Mouse (Mus musculus) left cerebral cortex, postnatal 36 days (tissue): ENCODE results near the gene Col6a4. TPM values are rescaled to one million over a fixed set of nuclear protein-coding genes. Genes with fewer than 3 reads are reported as not detected.

Experiments
- DNase-seq, 2 experiments: peaks; one replicate each; pipeline ENCODE4 v3.0.0; 2021 to 2022; ENCODE audit warnings: low spot score in 2 of 2, mixed read lengths in 1 of 2
- intact Hi-C: fragments of 180-260 bp; cut with DNase I; formaldehyde crosslinking; loops from one replicate; pipeline ENCODE4 v1.15.1; 2025
- total RNA-seq, 2 experiments: library from RNA; stranded (reverse); gene quantifications; 2 replicates each; pipeline ENCODE4 v1.2.3; 2021

Gene Col6a4
- total RNA-seq, 2 experiments from 2014 or later = 1.6 to 3.5 TPM

DNA sequence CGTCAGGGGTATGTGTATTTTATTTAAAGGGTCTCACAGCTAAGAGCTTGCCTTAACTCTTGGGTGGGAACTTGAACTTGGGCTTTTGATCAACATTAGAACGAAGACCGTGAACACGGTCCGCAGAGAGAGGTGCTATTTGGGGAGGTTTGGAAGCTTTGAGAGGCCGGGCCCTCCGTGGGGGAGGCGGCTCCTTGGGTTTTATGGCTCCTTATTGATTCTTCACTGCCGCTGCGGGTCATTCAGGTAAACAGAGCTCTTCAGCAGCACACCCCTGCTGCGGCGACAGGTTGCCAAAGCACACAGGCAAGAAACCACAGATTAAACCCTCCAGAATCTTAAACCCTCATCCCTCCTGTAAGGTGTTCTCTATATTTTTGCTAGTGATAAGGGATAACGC, 119.7 kb downstream of the Col6a4 start:
- no peak for DNase-seq
- intact Hi-C loops = no loop called here

DNA sequence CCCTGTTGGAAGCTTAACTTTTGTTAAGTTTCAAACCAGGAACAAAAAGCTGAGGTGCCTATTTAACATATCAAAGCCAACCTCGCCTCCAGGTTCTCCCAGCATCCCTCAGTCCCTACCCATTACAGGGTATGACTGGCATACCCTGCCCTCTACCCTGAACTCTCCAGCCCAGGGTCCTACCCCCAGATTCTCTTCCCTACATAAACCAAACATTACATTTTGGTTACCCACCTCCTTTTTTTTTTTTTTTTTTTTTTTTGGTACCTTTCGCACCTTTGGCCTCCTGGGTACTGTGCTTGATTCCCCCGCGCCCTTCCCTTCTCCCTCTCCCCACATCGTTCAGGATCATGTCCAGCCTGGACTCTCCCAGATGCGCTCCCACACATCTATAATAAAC, 120.3 kb downstream of the Col6a4 start:
- no peak for DNase-seq
- intact Hi-C loops = no loop called here

DNA sequence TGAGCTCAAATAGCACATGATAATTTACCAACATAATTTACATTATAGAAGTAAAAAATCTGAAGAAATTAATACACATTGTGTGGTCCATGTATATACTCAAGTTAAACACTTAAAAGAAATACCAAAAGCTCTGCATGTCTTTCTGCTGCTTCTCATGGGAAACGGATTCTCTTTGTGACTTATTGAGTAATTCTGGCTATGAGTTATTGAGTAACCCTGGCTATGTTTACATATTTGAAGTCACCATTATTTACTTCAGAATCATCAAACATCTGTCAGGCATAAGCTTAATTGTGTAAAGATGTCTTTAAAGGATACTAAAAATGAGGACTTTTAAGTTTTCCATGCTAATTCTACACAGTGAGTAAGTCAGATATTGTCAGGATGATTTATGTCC, 122.8 kb downstream of the Col6a4 start:
- intact Hi-C loops = no loop called here
- DNase-seq = no peak

DNA sequence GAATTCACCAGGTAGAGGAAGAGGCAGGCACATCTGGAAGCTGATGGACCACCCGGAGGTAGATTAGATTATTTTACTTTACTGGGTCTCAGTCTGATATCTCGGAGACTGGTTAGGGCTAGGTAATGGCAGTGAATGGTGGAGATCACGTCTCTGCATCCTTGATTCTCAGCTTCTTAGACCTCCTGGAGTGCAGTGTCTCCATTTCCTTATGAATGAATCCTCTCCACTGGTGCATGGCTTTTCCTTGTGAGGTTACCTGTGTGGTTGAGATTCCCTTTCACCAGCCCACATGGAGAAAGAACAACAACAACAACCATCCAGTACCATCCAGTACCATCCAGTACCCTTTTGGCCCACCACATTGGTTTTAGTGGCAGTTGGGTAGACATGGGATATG, 124.6 kb downstream of the Col6a4 start:
- DNase-seq = no peak
- intact Hi-C loops = no loop called here

DNA sequence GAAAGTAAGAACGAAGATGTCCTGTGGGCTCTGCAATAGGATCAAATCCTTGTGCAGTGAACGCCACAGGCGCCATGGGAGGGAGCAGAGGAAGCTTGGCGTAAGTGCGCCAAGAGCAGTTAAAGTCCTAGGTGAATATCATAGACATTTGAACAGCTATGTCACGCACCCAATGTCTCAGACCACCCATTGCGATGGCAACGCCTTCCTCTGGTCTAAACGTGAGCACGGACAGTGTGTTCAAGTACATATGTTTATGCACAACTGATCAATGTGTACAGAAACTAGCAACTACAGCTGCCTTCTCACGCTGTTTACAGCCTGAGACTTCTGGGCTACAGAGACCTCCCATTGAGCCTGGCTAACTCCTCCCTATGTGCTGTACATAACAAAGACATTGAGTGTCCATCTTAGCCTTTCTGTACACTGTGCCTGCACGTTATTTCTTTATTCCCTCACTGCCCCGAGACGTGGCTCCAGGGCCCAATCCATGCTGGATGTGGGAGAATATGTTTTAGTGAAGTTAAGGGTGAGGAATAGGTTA, 125.2 kb downstream of the Col6a4 start:
- intact Hi-C loops = no loop called here
- no peak for DNase-seq

DNA sequence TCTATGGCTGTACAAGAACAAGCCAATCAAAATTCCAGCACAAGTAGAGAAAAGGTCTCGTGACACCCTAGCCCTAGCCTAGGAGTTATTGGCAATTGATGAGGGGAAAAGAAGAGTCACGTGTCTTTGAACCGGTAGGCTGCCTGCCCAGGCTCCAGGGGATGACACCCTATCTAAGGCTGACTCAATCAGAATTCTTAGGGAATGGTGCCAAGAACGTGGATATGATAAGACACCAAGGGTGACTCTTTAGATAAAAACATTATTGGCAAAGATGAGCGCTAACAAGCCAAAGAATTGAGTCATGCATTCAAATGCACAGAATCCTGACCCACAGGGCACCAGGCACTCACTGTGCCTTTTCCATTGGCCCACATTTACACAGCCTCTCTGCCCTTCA, 125.7 kb downstream of the Col6a4 start:
- DNase-seq = no peak
- intact Hi-C loops = no loop called here

DNA sequence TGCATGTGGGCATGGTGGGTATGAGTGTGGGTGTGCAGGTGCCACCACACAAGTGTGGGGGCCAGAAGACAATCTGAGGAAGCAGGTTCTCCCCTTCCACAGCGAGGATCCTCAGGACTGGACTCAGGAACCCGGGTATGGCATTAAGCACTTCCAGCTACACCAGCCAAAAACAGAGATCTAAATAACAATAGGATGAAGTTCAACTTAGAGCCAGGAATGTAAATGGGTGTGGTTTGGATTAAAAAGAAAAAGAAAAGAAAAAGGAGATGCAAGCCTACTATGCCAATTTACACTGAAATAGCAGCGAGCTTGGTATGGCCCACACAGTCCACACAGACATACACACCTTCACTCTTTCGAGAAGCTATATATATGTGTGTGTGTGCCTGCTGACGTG, 128.6 kb downstream of the Col6a4 start:
- intact Hi-C loops = no loop called here
- DNase-seq = no peak

DNA sequence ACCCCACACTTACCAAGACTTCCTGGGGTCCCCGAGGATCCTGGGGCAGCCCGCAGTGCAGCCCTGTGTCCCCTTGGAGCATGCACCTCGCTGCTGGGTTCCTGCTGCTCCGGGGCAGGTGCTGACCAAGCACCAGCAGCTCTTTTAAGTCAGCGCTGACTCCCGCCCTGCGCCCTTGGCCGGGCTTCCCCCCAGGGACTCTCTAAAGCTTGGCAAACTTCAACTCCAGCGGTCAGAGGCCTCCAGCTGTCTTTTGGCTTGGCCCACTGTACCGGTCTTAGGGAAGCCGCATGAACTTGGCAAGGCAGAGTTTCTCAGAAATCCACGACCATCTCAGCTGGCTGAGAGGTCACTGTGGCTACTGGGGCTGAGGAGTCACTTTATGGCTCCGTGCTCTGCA, 136.1 kb downstream of the Col6a4 start, which contains the start of gene Col6a5:
Gene Col6a5 (minus strand): TSS at position 111 of the 400 bp plus-strand sequence.
- intact Hi-C loops = no loop called here
- DNase-seq = no peak

DNA sequence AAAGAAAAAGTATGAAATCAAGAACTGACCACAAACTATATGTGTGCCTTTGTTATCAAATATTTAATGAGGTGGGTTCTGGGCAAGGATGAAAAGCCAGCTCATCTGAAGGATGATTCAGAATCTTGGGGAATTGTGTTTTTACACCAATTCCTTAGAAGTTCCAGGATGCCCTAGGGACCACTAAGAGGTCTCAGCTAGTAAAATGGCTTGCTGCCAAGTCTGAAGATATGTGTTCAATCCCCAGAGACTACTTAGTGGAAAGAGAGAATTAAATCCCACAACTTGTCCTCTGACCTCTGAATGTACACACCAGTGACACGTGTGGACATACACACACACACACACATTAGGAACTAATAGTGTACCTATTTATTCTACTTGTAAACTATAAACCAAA, 137.5 kb downstream of the Col6a4 start:
- intact Hi-C loops = no loop called here
- DNase-seq = no peak

DNA sequence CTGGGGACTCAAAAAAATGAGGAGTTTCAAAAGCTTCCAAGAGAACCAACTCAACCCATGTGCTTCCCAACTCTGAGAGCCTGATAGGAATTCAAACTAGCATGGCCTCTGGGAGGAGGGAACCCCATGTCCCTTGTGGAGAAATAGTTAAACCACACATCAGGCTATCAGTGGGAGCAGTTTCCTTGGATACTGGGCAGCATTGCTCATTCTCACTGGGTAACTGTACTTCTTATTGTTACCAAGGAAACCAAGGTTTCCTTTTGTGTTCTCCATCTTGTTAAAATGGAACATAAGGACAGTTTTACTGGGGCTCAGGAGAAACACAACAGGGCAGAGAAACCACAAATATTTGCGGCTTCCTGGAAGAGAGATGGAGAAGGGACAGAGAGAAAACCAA, 146.8 kb downstream of the Col6a4 start:
- intact Hi-C loops = no loop called here
- no peak for DNase-seq

DNA sequence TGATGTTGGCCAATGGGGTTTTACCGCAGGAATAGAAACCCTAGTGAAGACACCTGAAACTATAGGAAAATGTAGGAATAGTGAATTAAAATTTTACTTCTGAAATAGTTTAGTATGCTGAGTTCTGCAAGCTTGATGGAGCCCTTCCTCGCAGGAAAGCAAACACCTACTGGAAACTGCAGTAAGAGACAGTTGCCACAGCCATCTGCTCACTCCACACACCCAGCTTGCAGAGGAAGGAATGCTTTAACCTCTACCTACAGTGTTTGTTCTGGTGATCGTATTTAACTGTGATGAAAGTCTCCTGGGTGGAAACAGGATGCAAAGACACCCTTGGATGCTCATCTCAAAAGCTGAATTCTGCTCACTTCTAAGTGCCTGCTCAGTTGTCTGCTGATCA, 149.0 kb downstream of the Col6a4 start:
- DNase-seq = peak; percentile 56 to 57

More for the DNA sequence above, 149.0 kb downstream of the Col6a4 start:
- intact Hi-C loops = no loop called here

Other genes starting within 250 kb of the Col6a4 start
- under 1 TPM; 0.41 to 0.44 TPM for gene Col6a5, start 136.1 kb downstream of the Col6a4 start, total RNA-seq
- gene Glyctk, start 61.4 kb upstream of the Col6a4 start, total RNA-seq = 1 to 10 TPM; 5.9 to 7.4 TPM
- 100 to 1,000 TPM; 127 to 132 TPM for gene Wdr82, start 74.1 kb upstream of the Col6a4 start, total RNA-seq
- gene Ppm1m, start 103.0 kb upstream of the Col6a4 start, total RNA-seq = 10 to 100 TPM; 23.0 to 25.8 TPM
- gene Twf2, start 106.3 kb upstream of the Col6a4 start, total RNA-seq = 10 to 100 TPM; 60.6 to 63.0 TPM
- 1 to 10 TPM in 1 of 2 experiments, under 1 TPM in 1; 0.89 to 1.3 TPM for gene Tlr9, start 125.8 kb upstream of the Col6a4 start, total RNA-seq
- gene Alas1, start 151.9 kb upstream of the Col6a4 start, total RNA-seq = 100 to 1,000 TPM; 138 TPM
- 10 to 100 TPM; 22.0 to 26.4 TPM for gene Poc1a, start 184.3 kb upstream of the Col6a4 start, total RNA-seq